Mouse (Mus musculus) olfactory bulb, adult 2 months (tissue): ENCODE measurements at regions not wholly inside any gene's neighbourhood (a gene's known extent, or its start where the extent isn't known, plus 50 kb on each side); places are given as distances from the start of the nearest gene placed in this dataset.

Experiments
- CTCF ChIP-seq: fragments of 200-500 bp; IDR thresholded peaks from 2 replicates; pipeline ENCODE4 v1.5.1; 2012; ENCODE audit warnings: low read depth, mild to moderate bottlenecking, low read length, moderate library complexity; ENCODE audit not compliant: insufficient read depth
- POLR2A ChIP-seq: fragments of 200-500 bp; IDR thresholded peaks from 2 replicates; pipeline ENCODE4 v1.6.1; 2012; ENCODE audit warnings: mild to moderate bottlenecking, low read depth, low read length, moderate library complexity; ENCODE audit not compliant: insufficient read depth

DNA sequence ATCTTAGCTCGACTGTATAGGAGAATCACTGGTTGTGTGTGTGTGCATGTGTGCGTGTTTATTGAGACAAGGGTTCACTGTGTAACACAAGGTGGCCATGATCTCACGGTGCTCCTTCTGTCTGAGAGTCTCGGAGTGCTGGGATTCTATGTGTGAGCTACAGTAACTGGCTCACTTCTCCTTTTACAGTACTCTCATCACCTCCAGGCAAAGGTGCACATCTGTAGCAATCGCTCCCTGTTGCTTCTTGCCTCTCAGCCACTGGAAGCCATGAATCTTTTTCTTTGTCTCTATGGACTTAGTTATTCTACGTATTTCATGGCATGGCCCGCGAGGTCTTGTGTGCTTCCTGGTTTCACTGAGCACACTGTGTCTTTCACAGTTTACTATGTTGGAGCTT is 78.3 kb upstream of the Caprin1 start:
- TF ChIP-seq CTCF, result no peak
- no peak for TF ChIP-seq POLR2A
